Mouse (Mus musculus) kidney, postnatal 14 days (tissue): Measurements from ENCODE around the gene Ano6.

ENCODE experiments used
- DNase-seq: peaks from one replicate; pipeline ENCODE4 v3.0.0; 2022; ENCODE audit warnings: mixed read lengths

Gene Ano6

DNA sequence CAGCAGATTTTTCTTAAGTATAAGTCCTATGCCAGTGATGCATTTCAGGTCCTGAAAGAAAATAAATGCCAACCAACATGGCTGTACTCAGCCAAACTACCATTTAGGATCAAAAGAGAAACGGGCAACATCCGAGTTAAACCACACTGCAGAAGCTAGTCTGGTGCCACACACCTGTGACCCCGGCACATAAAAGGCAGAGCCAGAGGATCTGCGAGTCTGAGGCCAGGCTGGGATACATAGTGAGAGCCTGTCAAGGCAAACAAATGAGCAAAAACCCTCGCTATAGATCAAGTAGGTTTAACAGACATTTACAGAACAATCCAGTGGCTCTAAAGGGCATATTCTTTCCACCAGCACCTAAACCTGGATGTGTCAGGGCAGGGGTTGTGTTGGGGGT lies 190.0 kb downstream of the Ano6 start:
- no peak for DNase-seq

- no peak for DNase-seq
These were observed 197.3 kb downstream of the Ano6 start for GRCm38 (mm10) chr15:95987916-95988315.

GRCm38 (mm10) chr15:95989496-95990124 lies 199.0 kb downstream of the Ano6 start:
- DNase-seq: no peak

- peak; percentile 3 for DNase-seq
These were observed 212.4 kb downstream of the Ano6 start for GRCm38 (mm10) chr15:96002958-96003601.

- DNase-seq: no peak
These were observed 221.2 kb downstream of the Ano6 start for GRCm38 (mm10) chr15:96011640-96012390.

- no peak for DNase-seq
These were observed 221.7 kb downstream of the Ano6 start for GRCm38 (mm10) chr15:96012391-96012775.

DNA sequence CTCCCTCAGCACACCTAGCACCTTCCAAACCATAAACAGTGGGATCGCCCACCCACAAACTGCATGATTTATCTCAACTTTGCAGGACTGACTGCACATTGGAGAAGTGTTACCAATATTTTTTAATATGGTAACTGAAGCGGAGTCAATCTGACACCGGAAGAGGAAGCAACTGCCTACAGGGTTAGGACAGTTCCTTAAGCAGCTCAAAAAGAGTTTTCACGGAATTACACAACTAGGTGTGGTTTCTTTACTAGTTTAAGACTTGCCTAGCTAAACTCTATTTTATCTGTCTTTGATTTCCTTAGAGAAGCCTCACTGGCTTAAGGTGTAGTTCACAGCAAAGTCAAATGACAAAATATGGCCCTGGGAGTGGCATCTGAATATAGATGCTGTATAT lies 223.9 kb downstream of the Ano6 start:
- DNase-seq: no peak

- no peak for DNase-seq
These were observed 229.8 kb downstream of the Ano6 start for GRCm38 (mm10) chr15:96020465-96020864.

- DNase-seq: peak; percentile 4
These were observed 230.9 kb downstream of the Ano6 start for GRCm38 (mm10) chr15:96021506-96021905.
